Mouse (Mus musculus) midbrain, embryonic 15.5 days (tissue): ENCODE measurements around the gene Spata6. TPM values are rescaled to one million over a fixed set of nuclear protein-coding genes. Genes with fewer than 3 reads are reported as not detected.
A peak's percentile ranks its signal among the peaks of the same experiment; 100 is the strongest.

Experiments used
- ATAC-seq: fragments of 200-750 bp; cut with Nextera tagmentation; replicated peaks from 2 replicates; pipeline ENCODE4 v1.8.0; 2017; ENCODE audit warnings: moderate TSS enrichment
- H3K27ac ChIP-seq: fragments of 300-500 bp; sonication (generic); 2 replicates; pipeline ENCODE4 v1.5.1; 2015; ENCODE audit warnings: mild to moderate bottlenecking, inconsistent platforms
- H3K27me3 ChIP-seq: fragments of 300-500 bp; sonication (generic); replicated peaks from 2 replicates; pipeline ENCODE4 v1.6.1; 2015; ENCODE audit warnings: inconsistent platforms
- H3K36me3 ChIP-seq: fragments of 300-500 bp; sonication (generic); replicated peaks from 2 replicates; pipeline ENCODE4 v1.6.1; 2015; ENCODE audit warnings: inconsistent platforms
- H3K4me1 ChIP-seq: fragments of 300-500 bp; sonication (generic); 2 replicates; pipeline ENCODE4 v1.6.1; 2015; ENCODE audit warnings: inconsistent platforms
- H3K4me2 ChIP-seq: fragments of 300-500 bp; sonication (generic); 2 replicates; pipeline ENCODE4 v1.6.1; 2015; ENCODE audit warnings: inconsistent platforms, mild to moderate bottlenecking, moderate library complexity
- H3K4me3 ChIP-seq: fragments of 300-500 bp; sonication (generic); 2 replicates; pipeline ENCODE4 v1.5.1; 2015; ENCODE audit warnings: mild to moderate bottlenecking, inconsistent platforms
- H3K9ac ChIP-seq: fragments of 300-500 bp; sonication (generic); 2 replicates; pipeline ENCODE4 v1.6.1; 2015; ENCODE audit warnings: mild to moderate bottlenecking, inconsistent platforms
- H3K9me3 ChIP-seq: fragments of 300-500 bp; sonication (generic); 2 replicates; pipeline ENCODE4 v1.6.1; 2016; ENCODE audit warnings: inconsistent platforms
- WGBS: fragments of 180-500 bp; shearing (Covaris S2); methylation state at CpG from one replicate; pipeline ENCODE4 v1.1.7; 2015; ENCODE audit warnings: mixed read lengths; 5-methylcytosine and 5-hydroxymethylcytosine counted together
- polyA plus RNA-seq: library from polyadenylated mRNA; unstranded; fragments of >200 nt; fragmentation: Nextera tagmentation; extraction: Ambion mirVana; gene quantifications from 2 replicates; pipeline ENCODE4 v1.2.1, GENCODE M21; 2015

Gene Spata6
- polyA plus RNA-seq, 1 experiment from 2014 or later: 13.2 TPM

DNA sequence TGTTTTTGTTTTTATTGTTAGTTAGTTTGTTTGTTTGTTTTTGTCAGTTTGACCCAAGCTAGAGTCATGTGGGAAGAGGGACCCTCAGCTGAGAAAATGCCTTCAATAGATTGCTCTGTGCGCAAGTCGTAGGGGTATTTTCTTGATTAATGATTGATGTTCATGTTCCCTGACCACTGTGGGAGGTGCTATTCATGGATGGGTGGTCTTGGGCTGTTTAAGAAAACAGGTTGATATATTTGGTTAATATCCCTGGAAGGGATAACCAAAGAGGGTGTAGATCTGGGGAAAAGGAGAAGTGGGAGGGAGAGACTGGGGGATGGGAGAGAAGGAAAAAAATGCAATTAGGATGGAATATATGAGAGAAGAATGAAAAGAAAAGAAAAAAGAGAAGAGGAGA is 15.7 kb upstream of the Spata6 start:
- no peaks in the 10 kb centered on the region for H3K4me1 ChIP-seq
- WGBS: 89% methylated on average over 2 of the region's 2 CpGs
- no peaks in the 10 kb centered on the region for H3K9me3 ChIP-seq
- ATAC-seq: no peak
- H3K36me3 ChIP-seq: no peaks in the 10 kb centered on the region
- H3K9ac ChIP-seq: no peak overlapping the region
- no peak overlapping the region for H3K4me2 ChIP-seq
- H3K27ac ChIP-seq: no peak overlapping the region
- H3K4me3 ChIP-seq: no peak overlapping the region
- H3K27me3 ChIP-seq: no peaks in the 10 kb centered on the region

DNA sequence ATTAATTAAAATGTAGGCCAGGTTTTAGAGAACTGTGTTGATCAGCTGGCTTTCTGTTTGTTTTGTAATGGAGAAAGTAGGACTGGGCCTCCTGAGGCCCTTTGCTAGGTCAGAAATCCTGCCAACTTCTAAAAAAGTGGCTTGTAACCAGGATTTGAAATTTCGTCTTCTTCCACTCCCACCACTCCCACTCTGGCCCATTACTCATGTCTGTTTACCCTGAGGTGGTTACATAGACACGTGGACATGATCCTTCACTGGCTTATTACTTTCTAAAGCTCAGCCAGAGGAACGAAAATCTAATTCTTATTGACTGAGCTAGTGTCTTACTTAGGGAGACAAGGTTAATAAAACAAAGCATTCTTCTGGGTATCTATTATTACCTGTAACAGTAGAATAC is 14.8 kb upstream of the Spata6 start:
- Histone ChIP-seq H3K4me2 (no peak overlapping the region), H3K9ac (no peak overlapping the region), H3K9me3 (no peaks in the 10 kb centered on the region), H3K4me1 (no peaks in the 10 kb centered on the region), H3K27ac (no peak overlapping the region), H3K27me3 (no peaks in the 10 kb centered on the region), H3K4me3 (no peak overlapping the region), H3K36me3 (no peaks in the 10 kb centered on the region)
- 77% methylated on average over 3 of the region's 3 CpGs for WGBS
- no peak for ATAC-seq

- Histone ChIP-seq H3K4me1 (0 out of 2 replicates have a peak, but pooled peaks cover 6% of the 10 kb centered on the region), H3K9ac (no peak overlapping the region), H3K27me3 (no peaks in the 10 kb centered on the region), H3K4me2 (peak overlapping the region; percentile 77), H3K36me3 (no peaks in the 10 kb centered on the region), H3K9me3 (no peaks in the 10 kb centered on the region), H3K4me3 (peak overlapping the region; percentile 73), H3K27ac (no peak overlapping the region)
- no peak for ATAC-seq
- 77% methylated on average over 4 of the region's 4 CpGs for WGBS
Measured at GRCm38 (mm10) chr4:111719296-111719695, 488 bp upstream of the Spata6 start.

DNA sequence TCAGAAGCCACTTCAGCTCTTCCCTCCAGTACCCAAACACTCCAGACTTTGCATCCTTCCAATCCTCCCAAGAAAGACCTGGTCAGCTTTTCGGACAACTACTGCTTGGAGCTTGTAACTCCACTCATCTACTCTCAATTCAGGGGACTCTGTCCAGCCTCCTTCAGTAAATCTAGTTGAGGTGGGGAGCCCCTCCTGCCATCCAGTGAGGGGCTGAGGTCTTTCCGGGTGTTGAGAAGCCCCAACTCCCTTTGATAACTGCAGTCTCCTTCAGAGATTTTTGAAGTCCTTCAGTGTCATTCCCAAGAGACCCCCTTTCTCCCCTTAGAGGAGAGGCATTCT is 849 bp downstream of the Spata6 start:
- 0 out of 2 replicates have a peak, but pooled peaks cover 6% of the 10 kb centered on the region for H3K4me1 ChIP-seq
- WGBS: 12% methylated on average over 2 of the region's 2 CpGs
- H3K4me2 ChIP-seq: peak overlapping the region; percentile 77
- peak; percentile 10 for ATAC-seq
- no peak overlapping the region for H3K27ac ChIP-seq
- H3K9ac ChIP-seq: no peak overlapping the region
- peak overlapping the region; percentile 73 for H3K4me3 ChIP-seq
- H3K9me3 ChIP-seq: no peaks in the 10 kb centered on the region
- H3K36me3 ChIP-seq: no peaks in the 10 kb centered on the region
- H3K27me3 ChIP-seq: no peaks in the 10 kb centered on the region

- no peak overlapping the region for H3K9ac ChIP-seq
- H3K4me2 ChIP-seq: peak overlapping the region; percentile 77
- WGBS: 18% methylated on average over 4 of the region's 4 CpGs
- peak overlapping the region; percentile 73 for H3K4me3 ChIP-seq
- 0 out of 2 replicates have a peak, but pooled peaks cover 6% of the 10 kb centered on the region for H3K4me1 ChIP-seq
- no peaks in the 10 kb centered on the region for H3K9me3 ChIP-seq
- ATAC-seq: 0 out of 2 replicates have a peak, but pooled peaks have one; percentile 0
- no peak overlapping the region for H3K27ac ChIP-seq
- H3K36me3 ChIP-seq: no peaks in the 10 kb centered on the region
- no peaks in the 10 kb centered on the region for H3K27me3 ChIP-seq
Measured at GRCm38 (mm10) chr4:111721121-111721840, 1.5 kb downstream of the Spata6 start.

GRCm38 (mm10) chr4:111737551-111737950 is 17.8 kb downstream of the Spata6 start:
- no peak overlapping the region for H3K27ac ChIP-seq
- no peaks in the 10 kb centered on the region for H3K27me3 ChIP-seq
- H3K9ac ChIP-seq: no peak overlapping the region
- 96% methylated on average over 1 of the region's 1 CpGs for WGBS
- H3K4me3 ChIP-seq: no peak overlapping the region
- no peaks in the 10 kb centered on the region for H3K4me1 ChIP-seq
- H3K4me2 ChIP-seq: no peak overlapping the region
- no peak for ATAC-seq
- no peaks in the 10 kb centered on the region for H3K9me3 ChIP-seq
- H3K36me3 ChIP-seq: no peaks in the 10 kb centered on the region

GRCm38 (mm10) chr4:111780533-111780932 is 60.7 kb downstream of the Spata6 start:
- peak; percentile 71 for ATAC-seq
- no peaks in the 10 kb centered on the region for H3K9me3 ChIP-seq
- no peak overlapping the region for H3K4me2 ChIP-seq
- 11% methylated on average over 4 of the region's 4 CpGs for WGBS
- no peak overlapping the region for H3K4me3 ChIP-seq
- H3K27ac ChIP-seq: no peak overlapping the region
- H3K9ac ChIP-seq: no peak overlapping the region
- H3K27me3 ChIP-seq: no peaks in the 10 kb centered on the region
- H3K4me1 ChIP-seq: no peaks in the 10 kb centered on the region
- no peaks in the 10 kb centered on the region for H3K36me3 ChIP-seq

- Histone ChIP-seq H3K36me3 (no peaks in the 10 kb centered on the region), H3K4me2 (no peak overlapping the region), H3K4me3 (no peak overlapping the region), H3K27ac (no peak overlapping the region), H3K9me3 (no peaks in the 10 kb centered on the region), H3K4me1 (no peaks in the 10 kb centered on the region), H3K9ac (no peak overlapping the region), H3K27me3 (no peaks in the 10 kb centered on the region)
- 91% methylated on average over 3 of the region's 3 CpGs for WGBS
- no peak for ATAC-seq
Measured at GRCm38 (mm10) chr4:111799892-111800291, 80.1 kb downstream of the Spata6 start.

DNA sequence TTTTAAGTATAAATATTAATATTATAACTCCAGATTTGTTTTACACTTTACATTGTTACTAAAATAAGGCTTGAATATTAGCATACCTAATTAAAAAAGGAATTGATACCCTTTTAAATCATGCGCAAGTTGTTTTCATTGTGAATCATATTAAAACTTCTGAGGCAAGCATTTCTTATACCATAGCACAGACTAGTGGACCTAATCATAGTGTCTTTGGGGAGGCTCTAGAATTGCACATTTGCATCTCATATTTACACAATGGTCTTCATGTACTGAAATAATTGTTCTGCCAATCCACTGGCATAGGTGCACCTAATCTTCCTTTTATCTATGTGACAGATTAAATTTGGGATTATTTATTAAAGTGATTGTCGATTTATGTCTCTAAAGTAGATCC is 83.4 kb downstream of the Spata6 start:
- H3K9me3 ChIP-seq: no peaks in the 10 kb centered on the region
- no peak overlapping the region for H3K4me2 ChIP-seq
- H3K4me1 ChIP-seq: no peaks in the 10 kb centered on the region
- H3K27ac ChIP-seq: no peak overlapping the region
- 83% methylated on average over 2 of the region's 2 CpGs for WGBS
- H3K4me3 ChIP-seq: no peak overlapping the region
- H3K36me3 ChIP-seq: no peaks in the 10 kb centered on the region
- no peaks in the 10 kb centered on the region for H3K27me3 ChIP-seq
- no peak overlapping the region for H3K9ac ChIP-seq
- no peak for ATAC-seq

GRCm38 (mm10) chr4:111817478-111817877 is 97.7 kb downstream of the Spata6 start:
- Histone ChIP-seq H3K36me3 (no peaks in the 10 kb centered on the region), H3K4me2 (no peak overlapping the region), H3K27ac (no peak overlapping the region), H3K4me3 (no peak overlapping the region), H3K27me3 (no peaks in the 10 kb centered on the region), H3K4me1 (no peaks in the 10 kb centered on the region), H3K9ac (no peak overlapping the region), H3K9me3 (no peaks in the 10 kb centered on the region)
- 78% methylated on average over 4 of the region's 4 CpGs for WGBS
- no peak for ATAC-seq

- Histone ChIP-seq H3K36me3 (no peaks in the 10 kb centered on the region), H3K4me1 (no peaks in the 10 kb centered on the region), H3K27me3 (no peaks in the 10 kb centered on the region), H3K4me3 (no peak overlapping the region), H3K27ac (no peak overlapping the region), H3K4me2 (no peak overlapping the region), H3K9ac (no peak overlapping the region), H3K9me3 (no peaks in the 10 kb centered on the region)
- WGBS: 97% methylated on average over 6 of the region's 6 CpGs
- no peak for ATAC-seq
Measured at GRCm38 (mm10) chr4:111838882-111839281, 119.1 kb downstream of the Spata6 start.

DNA sequence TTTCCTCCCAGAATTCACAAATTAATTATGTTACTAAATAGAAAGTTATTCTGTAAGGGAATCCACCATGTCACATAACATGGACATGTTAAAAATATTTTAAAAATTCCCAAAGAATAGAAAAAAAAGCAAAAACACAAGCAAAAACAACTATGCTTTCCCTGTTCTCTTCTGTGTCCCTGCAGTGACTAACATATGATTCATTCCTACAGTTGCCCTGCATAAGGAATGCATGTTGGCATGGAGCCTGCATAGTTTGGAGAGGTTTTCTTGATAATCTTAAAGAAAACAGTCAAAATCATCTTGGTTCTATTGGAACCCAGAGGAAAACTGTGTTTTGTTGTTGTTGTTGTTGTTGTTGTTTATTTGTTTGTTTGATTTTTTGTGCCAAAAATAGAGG is 132.8 kb downstream of the Spata6 start:
- Histone ChIP-seq H3K27ac (no peak overlapping the region), H3K27me3 (no peaks in the 10 kb centered on the region), H3K9ac (no peak overlapping the region), H3K4me2 (no peak overlapping the region), H3K4me1 (no peaks in the 10 kb centered on the region), H3K36me3 (no peaks in the 10 kb centered on the region), H3K9me3 (no peaks in the 10 kb centered on the region), H3K4me3 (no peak overlapping the region)
- no peak for ATAC-seq

DNA sequence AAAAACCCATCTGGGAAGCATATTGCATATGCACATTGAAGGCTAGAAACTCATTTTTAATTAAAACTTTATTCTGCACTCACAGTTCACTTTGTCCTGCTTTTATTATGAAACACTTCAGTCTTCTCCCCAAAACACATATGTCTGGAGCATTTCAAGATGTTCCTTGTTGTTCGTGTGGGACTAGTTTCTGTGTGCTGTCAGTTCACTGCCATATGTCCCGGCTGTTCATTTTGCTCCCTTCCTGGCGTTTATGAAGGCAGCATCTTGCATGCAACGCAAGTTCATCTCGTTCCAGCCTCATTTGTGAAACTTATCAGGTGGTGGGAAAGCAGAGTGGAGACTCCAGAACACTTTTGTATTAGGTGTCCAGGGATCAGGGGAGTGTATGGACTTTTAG is 146.9 kb downstream of the Spata6 start:
- Histone ChIP-seq H3K4me2 (no peak overlapping the region), H3K9ac (no peak overlapping the region), H3K27ac (no peak overlapping the region), H3K9me3 (no peaks in the 10 kb centered on the region), H3K27me3 (no peaks in the 10 kb centered on the region), H3K4me1 (no peaks in the 10 kb centered on the region), H3K36me3 (no peaks in the 10 kb centered on the region), H3K4me3 (no peak overlapping the region)
- 94% methylated on average over 5 of the region's 5 CpGs for WGBS
- ATAC-seq: no peak
